Mouse (Mus musculus): ENCODE measurements around the gene Gpsm2. TPM values are rescaled to one million over a fixed set of nuclear protein-coding genes. Genes with fewer than 3 reads are reported as not detected.
"Not testable (repeated sequence)": the region's sequence is repeated elsewhere in the genome, so short reads cannot be mapped to it uniquely, and the experiment has no call there.

Gpsm2 gene
- polyA plus RNA-seq, 1 experiment from 2014 or later = 42.2 TPM

DNA sequence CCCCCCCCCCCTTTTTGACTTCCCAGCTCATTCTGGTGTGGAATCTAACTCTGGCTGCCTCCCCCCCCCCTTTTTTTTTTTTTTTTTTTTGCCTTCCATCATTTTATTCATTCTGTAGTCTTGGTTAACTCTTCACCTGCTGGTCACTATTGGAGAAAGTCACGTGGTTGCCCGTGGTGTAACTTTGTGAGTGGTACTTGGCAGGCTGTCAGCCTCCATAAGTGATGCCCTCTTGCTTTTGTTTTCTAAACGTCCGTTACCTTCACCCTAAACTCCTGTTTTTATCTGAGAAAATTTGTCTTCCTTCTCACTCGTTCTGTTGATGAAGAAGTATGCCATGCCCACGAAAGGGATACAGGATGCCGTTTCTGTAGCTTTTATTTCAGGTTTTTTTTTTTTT, 66.6 kb downstream of the Gpsm2 start:
- Histone ChIP-seq H3K9me3 (replicated peaks; ENCODE audit: control insufficient read depth, low read length) (no peaks in the 10 kb centered on the region), H3K4me3 (ENCODE audit: low read depth, low read length) (no peak overlapping the region), H3K27ac (ENCODE audit: low read length) (no peak overlapping the region), H3K27me3 (ENCODE audit: control insufficient read depth, insufficient read depth, low read depth, low read length) (no peaks in the 10 kb centered on the region), H3K4me2 (ENCODE audit: low read depth, low read length) (0 out of 2 replicates have a peak overlapping the region, but pooled peaks have one; percentile 84), H3K9ac (ENCODE audit: low read depth, low read length) (no peak overlapping the region), H3K36me3 (ENCODE audit: control insufficient read depth, insufficient read depth) (no peaks in the 10 kb centered on the region), H3K4me1 (ENCODE audit: control insufficient read depth, low read depth, low read length) (peaks cover 17% of the 10 kb centered on the region)
- ATAC-seq (ENCODE audit: low read depth) = no peak
- 74% methylated on average over 7 of the region's 7 CpGs for WGBS (ENCODE audit: insufficient replicate concordance)

GRCm38 (mm10) chr3:108654566-108654965, 67.5 kb downstream of the Gpsm2 start:
- Histone ChIP-seq H3K4me1 (ENCODE audit: control insufficient read depth, low read depth, low read length) (peaks cover 17% of the 10 kb centered on the region), H3K27me3 (ENCODE audit: control insufficient read depth, insufficient read depth, low read depth, low read length) (no peaks in the 10 kb centered on the region), H3K4me2 (ENCODE audit: low read depth, low read length) (peak overlapping the region; percentile 84), H3K4me3 (ENCODE audit: low read depth, low read length) (peak overlapping the region; percentile 89), H3K9me3 (replicated peaks; ENCODE audit: control insufficient read depth, low read length) (no peaks in the 10 kb centered on the region), H3K36me3 (ENCODE audit: control insufficient read depth, insufficient read depth) (no peaks in the 10 kb centered on the region), H3K27ac (ENCODE audit: low read length) (no peak overlapping the region), H3K9ac (ENCODE audit: low read depth, low read length) (peak overlapping the region; percentile 95)
- ATAC-seq (ENCODE audit: low read depth) = no peak
- WGBS (ENCODE audit: insufficient replicate concordance) = 6% methylated on average over 14 of the region's 14 CpGs

DNA sequence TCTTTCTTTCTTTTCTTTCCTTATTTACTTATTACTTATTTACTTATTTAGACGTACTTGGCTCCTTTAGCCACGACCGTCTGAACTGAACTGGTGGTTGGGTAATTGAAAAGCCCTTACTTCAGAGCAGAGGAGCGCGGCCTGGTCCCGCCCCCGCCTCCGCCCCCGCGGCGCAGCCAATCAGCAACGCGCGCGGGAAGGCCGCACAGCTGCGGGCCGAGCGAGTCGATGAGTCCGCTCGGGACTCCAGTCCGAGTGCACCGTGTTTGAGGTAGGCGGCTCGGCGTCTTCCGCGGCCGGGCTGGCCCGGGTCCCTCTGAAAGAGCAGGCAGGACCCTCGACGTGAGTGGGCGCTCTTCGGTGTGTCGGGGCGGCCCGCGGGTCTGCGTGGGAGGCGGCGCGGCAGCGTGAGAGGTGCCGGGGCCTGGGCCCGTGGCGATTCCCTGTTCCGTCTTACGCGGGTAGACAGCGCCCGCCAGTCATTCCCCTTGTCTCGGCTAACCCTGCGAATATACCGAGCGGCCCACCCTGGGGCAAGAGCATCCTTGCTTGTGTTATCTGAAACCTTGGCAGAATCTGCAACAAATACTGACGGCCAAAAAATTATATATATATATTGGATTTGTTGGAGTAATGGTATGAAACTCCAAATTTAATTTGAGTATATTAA, 68.3 kb downstream of the Gpsm2 start, which contains the start of gene Clcc1:
Gene Clcc1, plus strand, starts transcription at position 204 of the 670 bp plus-strand sequence.
- Histone ChIP-seq H3K9ac (ENCODE audit: low read depth, low read length) (peak within 1 kb of the TSS; percentile 95), H3K27me3 (ENCODE audit: control insufficient read depth, insufficient read depth, low read depth, low read length) (no peaks in the 10 kb centered on the region), H3K4me3 (ENCODE audit: low read depth, low read length) (peak within 1 kb of the TSS; percentile 89), H3K36me3 (ENCODE audit: control insufficient read depth, insufficient read depth) (no peaks in the 10 kb centered on the region), H3K4me1 (ENCODE audit: control insufficient read depth, low read depth, low read length) (peaks cover 17% of the 10 kb centered on the region), H3K4me2 (ENCODE audit: low read depth, low read length) (peak within 1 kb of the TSS; percentile 84), H3K9me3 (replicated peaks; ENCODE audit: control insufficient read depth, low read length) (no peaks in the 10 kb centered on the region), H3K27ac (ENCODE audit: low read length) (peak within 1 kb of the TSS; percentile 81)
- under 1% methylated on average over 57 of the region's 57 CpGs for WGBS (ENCODE audit: insufficient replicate concordance)
- peak; percentile 99 for ATAC-seq (ENCODE audit: low read depth)

DNA sequence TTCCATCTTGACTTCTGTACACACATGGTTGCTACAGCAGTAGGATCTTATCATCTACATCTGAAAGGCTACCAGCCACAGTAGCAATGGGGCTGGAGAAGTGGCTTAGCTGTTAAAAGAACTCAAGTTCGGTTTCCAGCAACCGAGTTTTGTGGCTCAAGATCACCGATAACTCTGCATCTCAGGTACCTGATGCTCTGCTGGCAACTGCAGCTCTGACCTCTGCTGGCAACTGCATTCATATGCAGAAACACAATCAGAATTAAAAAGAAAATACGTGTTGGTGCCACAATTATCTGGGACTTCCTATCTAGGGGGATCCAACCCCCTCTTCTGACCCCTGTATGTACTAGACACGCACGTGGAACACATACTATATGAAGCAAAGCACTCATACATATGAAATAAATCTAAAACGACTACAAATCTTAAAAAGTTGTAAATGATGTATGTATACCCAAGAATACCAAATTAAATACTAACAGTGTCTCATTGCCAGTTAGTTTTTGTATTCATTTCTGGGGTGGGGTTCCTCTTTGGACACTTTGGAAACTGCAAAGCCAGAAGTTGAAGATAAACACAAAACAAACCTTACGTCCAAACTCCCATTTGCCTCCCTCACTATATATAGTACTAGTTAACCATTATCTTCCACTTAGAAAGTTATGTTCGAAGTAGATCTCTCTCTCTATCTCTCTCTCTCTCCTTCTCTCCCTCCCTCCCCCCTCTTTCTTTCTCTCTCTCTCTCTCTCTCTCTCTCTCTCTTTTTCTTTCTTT, 69.1 kb downstream of the Gpsm2 start:
- peaks cover 17% of the 10 kb centered on the region for H3K4me1 ChIP-seq (ENCODE audit: control insufficient read depth, low read depth, low read length)
- H3K27ac ChIP-seq (ENCODE audit: low read length) = peak overlapping the region; percentile 3; the same call in 1 of the 2 replicates
- H3K4me2 ChIP-seq (ENCODE audit: low read depth, low read length) = peak overlapping the region; percentile 84
- ATAC-seq (ENCODE audit: low read depth) = 0 out of 2 replicates have a peak, but pooled peaks have one; percentile 8
- no peaks in the 10 kb centered on the region for H3K36me3 ChIP-seq (ENCODE audit: control insufficient read depth, insufficient read depth)
- peak overlapping the region; percentile 45 for H3K4me3 ChIP-seq (ENCODE audit: low read depth, low read length)
- peak overlapping the region; percentile 37; the same call in 1 of the 2 replicates for H3K9ac ChIP-seq (ENCODE audit: low read depth, low read length)
- 14% methylated on average over 9 of the region's 9 CpGs for WGBS (ENCODE audit: insufficient replicate concordance)
- no peaks in the 10 kb centered on the region for H3K9me3 ChIP-seq (replicated peaks; ENCODE audit: control insufficient read depth, low read length)
- H3K27me3 ChIP-seq (ENCODE audit: control insufficient read depth, insufficient read depth, low read depth, low read length) = no peaks in the 10 kb centered on the region

DNA sequence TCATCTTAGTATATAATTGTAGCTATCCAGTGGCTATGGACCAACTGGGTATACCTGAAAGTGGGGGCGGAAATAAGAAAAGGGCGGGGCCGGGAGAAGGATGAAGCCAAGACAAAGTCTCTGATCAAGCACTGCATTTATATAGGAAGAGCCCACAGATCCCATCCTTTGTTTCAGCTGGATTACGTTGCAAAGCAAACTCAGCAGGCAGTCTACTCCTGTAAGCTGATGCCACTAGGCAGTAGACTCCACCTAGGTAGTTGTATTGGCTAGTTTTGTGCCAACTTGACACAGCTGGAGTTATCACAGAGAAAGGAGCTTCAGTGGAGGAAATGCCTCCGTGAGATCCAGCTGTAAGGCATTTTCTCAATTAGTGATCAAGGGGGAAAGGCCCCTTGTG, 74.4 kb downstream of the Gpsm2 start:
- H3K9me3 ChIP-seq (replicated peaks; ENCODE audit: control insufficient read depth, low read length); H3K4me1 ChIP-seq (ENCODE audit: control insufficient read depth, low read depth, low read length); H3K36me3 ChIP-seq (ENCODE audit: control insufficient read depth, insufficient read depth); H3K4me2 ChIP-seq (ENCODE audit: low read depth, low read length); H3K4me3 ChIP-seq (ENCODE audit: low read depth, low read length); H3K27me3 ChIP-seq (ENCODE audit: control insufficient read depth, insufficient read depth, low read depth, low read length); H3K27ac ChIP-seq (ENCODE audit: low read length); H3K9ac ChIP-seq (ENCODE audit: low read depth, low read length); ATAC-seq (ENCODE audit: low read depth): not testable (repeated sequence)
- WGBS (ENCODE audit: insufficient replicate concordance) = 50% methylated on average over 5 of the region's 5 CpGs

GRCm38 (mm10) chr3:108646036-108646435, 76.1 kb downstream of the Gpsm2 start:
- Histone ChIP-seq H3K27ac (ENCODE audit: low read length) (no peak overlapping the region), H3K4me1 (ENCODE audit: control insufficient read depth, low read depth, low read length) (no peaks in the 10 kb centered on the region), H3K4me3 (ENCODE audit: low read depth, low read length) (no peak overlapping the region), H3K9ac (ENCODE audit: low read depth, low read length) (no peak overlapping the region), H3K4me2 (ENCODE audit: low read depth, low read length) (no peak overlapping the region), H3K27me3 (ENCODE audit: control insufficient read depth, insufficient read depth, low read depth, low read length) (no peaks in the 10 kb centered on the region), H3K36me3 (ENCODE audit: control insufficient read depth, insufficient read depth) (no peaks in the 10 kb centered on the region), H3K9me3 (replicated peaks; ENCODE audit: control insufficient read depth, low read length) (no peaks in the 10 kb centered on the region)
- ATAC-seq (ENCODE audit: low read depth) = no peak
- WGBS (ENCODE audit: insufficient replicate concordance) = 67% methylated on average over 7 of the region's 7 CpGs

DNA sequence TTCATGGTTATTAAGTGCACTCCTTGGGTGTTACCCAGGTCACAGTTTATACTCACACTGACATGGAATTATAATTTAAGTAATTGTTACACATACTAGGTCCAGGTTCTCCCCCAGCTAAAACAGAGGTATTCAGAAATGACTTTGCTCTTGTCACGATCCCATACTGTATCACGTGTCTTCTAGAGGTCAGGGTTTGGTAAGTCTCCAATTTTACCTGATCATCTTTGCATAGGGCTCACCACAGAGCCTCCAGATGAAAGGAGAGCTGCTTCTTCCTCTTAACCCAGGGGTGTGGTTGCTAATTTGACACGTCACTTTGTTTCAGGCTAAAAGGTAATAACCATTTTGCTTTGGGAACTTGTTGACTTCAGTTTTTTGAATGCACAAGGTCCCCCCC, 77.3 kb downstream of the Gpsm2 start:
- Histone ChIP-seq H3K4me1 (ENCODE audit: control insufficient read depth, low read depth, low read length) (no peaks in the 10 kb centered on the region), H3K27me3 (ENCODE audit: control insufficient read depth, insufficient read depth, low read depth, low read length) (no peaks in the 10 kb centered on the region), H3K9ac (ENCODE audit: low read depth, low read length) (no peak overlapping the region), H3K4me2 (ENCODE audit: low read depth, low read length) (no peak overlapping the region), H3K4me3 (ENCODE audit: low read depth, low read length) (no peak overlapping the region), H3K9me3 (replicated peaks; ENCODE audit: control insufficient read depth, low read length) (no peaks in the 10 kb centered on the region), H3K27ac (ENCODE audit: low read length) (no peak overlapping the region), H3K36me3 (ENCODE audit: control insufficient read depth, insufficient read depth) (no peaks in the 10 kb centered on the region)
- ATAC-seq (ENCODE audit: low read depth) = no peak
- WGBS (ENCODE audit: insufficient replicate concordance) = 60% methylated on average over 3 of the region's 3 CpGs

DNA sequence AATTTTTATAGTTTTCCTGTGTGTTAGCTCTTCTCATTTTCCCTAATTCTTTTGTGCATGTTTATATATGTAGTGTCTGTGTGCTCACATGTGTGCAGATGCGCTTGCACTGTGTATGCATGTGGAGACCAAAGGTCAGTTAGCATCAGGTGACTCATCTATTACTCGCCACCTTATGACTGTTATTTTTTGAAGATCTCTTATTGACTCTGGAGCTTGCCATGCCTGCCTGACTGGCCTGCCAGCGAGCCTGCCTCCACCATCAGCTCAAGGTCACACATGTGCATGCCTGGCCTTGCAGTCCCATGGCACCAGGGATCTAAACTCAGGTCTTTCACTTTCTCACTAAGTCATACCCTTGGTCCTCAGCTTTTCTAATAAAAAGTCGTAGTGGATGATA, 81.1 kb downstream of the Gpsm2 start:
- no peaks in the 10 kb centered on the region for H3K9me3 ChIP-seq (replicated peaks; ENCODE audit: control insufficient read depth, low read length)
- no peaks in the 10 kb centered on the region for H3K27me3 ChIP-seq (ENCODE audit: control insufficient read depth, insufficient read depth, low read depth, low read length)
- no peak overlapping the region for H3K4me3 ChIP-seq (ENCODE audit: low read depth, low read length)
- H3K4me2 ChIP-seq (ENCODE audit: low read depth, low read length) = no peak overlapping the region
- no peak for ATAC-seq (ENCODE audit: low read depth)
- H3K4me1 ChIP-seq (ENCODE audit: control insufficient read depth, low read depth, low read length) = no peaks in the 10 kb centered on the region
- WGBS (ENCODE audit: insufficient replicate concordance) = 56% methylated on average over 4 of the region's 4 CpGs
- H3K36me3 ChIP-seq (ENCODE audit: control insufficient read depth, insufficient read depth) = no peaks in the 10 kb centered on the region
- no peak overlapping the region for H3K9ac ChIP-seq (ENCODE audit: low read depth, low read length)
- H3K27ac ChIP-seq (ENCODE audit: low read length) = no peak overlapping the region

DNA sequence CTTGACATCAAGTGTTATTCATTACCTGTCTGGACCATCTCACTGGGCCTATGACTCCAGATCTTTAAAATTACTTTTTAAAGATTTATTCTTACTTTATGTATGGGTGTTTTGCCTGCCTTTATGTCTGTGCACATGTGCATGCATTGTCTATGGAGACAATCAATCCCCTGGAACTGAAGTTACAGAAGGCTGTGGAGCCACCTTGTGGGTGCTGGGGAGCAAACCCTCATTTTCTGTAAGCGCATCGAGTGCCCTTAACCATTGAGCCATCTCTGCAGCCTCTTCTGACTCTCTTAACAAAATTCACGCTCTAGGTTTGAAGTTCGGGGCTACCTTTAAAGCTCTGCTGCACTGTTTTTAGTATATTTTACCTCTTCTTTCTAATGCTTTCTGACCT, 82.7 kb downstream of the Gpsm2 start:
- H3K9me3 ChIP-seq (replicated peaks; ENCODE audit: control insufficient read depth, low read length) = no peaks in the 10 kb centered on the region
- H3K4me3 ChIP-seq (ENCODE audit: low read depth, low read length) = no peak overlapping the region
- no peaks in the 10 kb centered on the region for H3K36me3 ChIP-seq (ENCODE audit: control insufficient read depth, insufficient read depth)
- WGBS (ENCODE audit: insufficient replicate concordance) = 72% methylated on average over 4 of the region's 4 CpGs
- H3K9ac ChIP-seq (ENCODE audit: low read depth, low read length) = no peak overlapping the region
- no peaks in the 10 kb centered on the region for H3K4me1 ChIP-seq (ENCODE audit: control insufficient read depth, low read depth, low read length)
- H3K27me3 ChIP-seq (ENCODE audit: control insufficient read depth, insufficient read depth, low read depth, low read length) = no peaks in the 10 kb centered on the region
- H3K4me2 ChIP-seq (ENCODE audit: low read depth, low read length) = no peak overlapping the region
- no peak overlapping the region for H3K27ac ChIP-seq (ENCODE audit: low read length)
- no peak for ATAC-seq (ENCODE audit: low read depth)

All from liver, embryonic 16.5 days (tissue).